Mouse (Mus musculus): ENCODE data around the gene Gm10382.
A peak's percentile ranks its signal among the peaks of the same experiment; 100 is the strongest.

The Gm10382 gene

GRCm38 (mm10) chr5:125389131-125389578 is at the start of gene Gm10382:
Gene Gm10382 (plus strand): TSS chr5:125389322.
- peak; percentile 76 for DNase-seq

GRCm38 (mm10) chr5:125339851-125340531 is 49.1 kb upstream of the Gm10382 start:
- DNase-seq: peak; percentile 6

GRCm38 (mm10) chr5:125340547-125341262 is 48.4 kb upstream of the Gm10382 start, which contains the start of gene Scarb1:
Gene Scarb1 (minus strand): TSS chr5:125341094.
- DNase-seq: peak; percentile 67

- DNase-seq: no peak
Observed at GRCm38 (mm10) chr5:125341459-125342090, 47.5 kb upstream of the Gm10382 start.

GRCm38 (mm10) chr5:125344296-125344695 is 44.8 kb upstream of the Gm10382 start:
- no peak for DNase-seq

GRCm38 (mm10) chr5:125348067-125348466 is 41.1 kb upstream of the Gm10382 start:
- no peak for DNase-seq

GRCm38 (mm10) chr5:125348487-125348886 is 40.6 kb upstream of the Gm10382 start:
- no peak for DNase-seq

GRCm38 (mm10) chr5:125349391-125349790 is 39.7 kb upstream of the Gm10382 start:
- DNase-seq: no peak

- DNase-seq: no peak
Observed at GRCm38 (mm10) chr5:125351057-125351456, 38.1 kb upstream of the Gm10382 start.

- DNase-seq: no peak
Observed at GRCm38 (mm10) chr5:125351939-125352338, 37.2 kb upstream of the Gm10382 start.

GRCm38 (mm10) chr5:125352781-125353294 is 36.3 kb upstream of the Gm10382 start:
- no peak for DNase-seq

GRCm38 (mm10) chr5:125354885-125355492 is 34.1 kb upstream of the Gm10382 start:
- DNase-seq: no peak

GRCm38 (mm10) chr5:125355650-125356049 is 33.5 kb upstream of the Gm10382 start:
- DNase-seq: no peak

- no peak for DNase-seq
Observed at GRCm38 (mm10) chr5:125357543-125358269, 31.4 kb upstream of the Gm10382 start.

GRCm38 (mm10) chr5:125358270-125358608 is 30.9 kb upstream of the Gm10382 start:
- no peak for DNase-seq

- no peak for DNase-seq
Observed at GRCm38 (mm10) chr5:125360566-125360965, 28.6 kb upstream of the Gm10382 start.

- no peak for DNase-seq
Observed at GRCm38 (mm10) chr5:125360981-125361510, 28.1 kb upstream of the Gm10382 start.

GRCm38 (mm10) chr5:125363894-125364293 is 25.2 kb upstream of the Gm10382 start:
- no peak for DNase-seq

GRCm38 (mm10) chr5:125364851-125365429 is 24.2 kb upstream of the Gm10382 start:
- DNase-seq: no peak

GRCm38 (mm10) chr5:125368156-125368555 is 21.0 kb upstream of the Gm10382 start:
- DNase-seq: no peak

GRCm38 (mm10) chr5:125368568-125368967 is 20.6 kb upstream of the Gm10382 start:
- DNase-seq: peak; percentile 65

Measured in cerebellum, adult 8-10 months (tissue).